Mouse (Mus musculus) kidney, embryonic 16.5 days (tissue): Measurements from ENCODE around the gene Lcmt2. TPM values are rescaled to one million over a fixed set of nuclear protein-coding genes. Genes with fewer than 3 reads are reported as not detected.

Experiments
- polyA plus RNA-seq: library from polyadenylated mRNA; unstranded; fragments of >200 nt; fragmentation: Nextera tagmentation; extraction: Ambion mirVana; gene quantifications from 2 replicates; pipeline ENCODE4 v1.2.1, GENCODE M21; 2015

The Lcmt2 gene
- polyA plus RNA-seq, 1 experiment from 2014 or later: 28.4 TPM

Other genes starting within 250 kb of the Lcmt2 start
- gene Ubr1, start 169.9 kb downstream of the Lcmt2 start, polyA plus RNA-seq: 27.3 and 31.0 TPM in 2 replicates
- 5.3 and 5.8 TPM in 2 replicates for gene Tmem62, start 163.6 kb downstream of the Lcmt2 start, polyA plus RNA-seq
- gene Ccndbp1, start 132.2 kb downstream of the Lcmt2 start, polyA plus RNA-seq: 49.3 and 55.6 TPM in 2 replicates
- 0.80 and 1.9 TPM in 2 replicates for gene Epb42, start 103.6 kb downstream of the Lcmt2 start, polyA plus RNA-seq
- gene Tgm5, start 54.8 kb downstream of the Lcmt2 start, polyA plus RNA-seq: 5.6 and 6.7 TPM in 2 replicates
- 0.28 and 0.30 TPM in 2 replicates for gene Tgm7, start 30.9 kb downstream of the Lcmt2 start, polyA plus RNA-seq
- 23.9 and 26.2 TPM in 2 replicates for gene Adal, start 225 bp downstream of the Lcmt2 start, polyA plus RNA-seq
- gene Tubgcp4, start 30.0 kb upstream of the Lcmt2 start, polyA plus RNA-seq: 56.9 and 69.4 TPM in 2 replicates
- gene Zscan29, start 30.5 kb upstream of the Lcmt2 start, polyA plus RNA-seq: 12.1 and 15.6 TPM in 2 replicates
- gene Trp53bp1, start 130.8 kb upstream of the Lcmt2 start, polyA plus RNA-seq: 64.0 and 71.5 TPM in 2 replicates
- gene Map1a, start 148.9 kb upstream of the Lcmt2 start, polyA plus RNA-seq: 2.5 and 3.2 TPM in 2 replicates
- 14.4 and 15.8 TPM in 2 replicates for gene Ppip5k1, start 214.7 kb upstream of the Lcmt2 start, polyA plus RNA-seq
- gene Ckmt1, start 217.1 kb upstream of the Lcmt2 start, polyA plus RNA-seq: 28.2 and 34.6 TPM in 2 replicates
- gene Strc, start 246.5 kb upstream of the Lcmt2 start, polyA plus RNA-seq: not detected in 2 replicates